Mouse (Mus musculus) CH12.LX (cell line): ENCODE measurements around the gene Coro7. TPM values are rescaled to one million over a fixed set of nuclear protein-coding genes. Genes with fewer than 3 reads are reported as not detected.
A peak's percentile ranks its signal among the peaks of the same experiment; 100 is the strongest.

Experiments used
- DNase-seq: peaks from one replicate; pipeline ENCODE4 v3.0.0-alpha.2; 2013; ENCODE audit errors: extremely low read depth
- H3K27ac ChIP-seq: 2 replicates; pipeline ENCODE4 v1.5.1; 2012; ENCODE audit warnings: low read depth, mild to moderate bottlenecking, control low read depth, moderate library complexity; ENCODE audit not compliant: insufficient read depth
- H3K27me3 ChIP-seq: replicated peaks from 2 replicates; pipeline ENCODE3; 2012; ENCODE audit warnings: inconsistent platforms
- H3K36me3 ChIP-seq, 2 experiments: replicated peaks in 1 of 2; 2 replicates each; pipeline versions ENCODE3 to v1.6.1; 2012; ENCODE audit warnings: inconsistent platforms in 1 of 2, low read length in 1 of 2, mild to moderate bottlenecking in 1 of 2, mixed read lengths in 1 of 2, moderate library complexity in 1 of 2; ENCODE audit not compliant: control insufficient read depth in 1 of 2, insufficient read depth in 1 of 2
- H3K4me1 ChIP-seq, 2 experiments: 2 replicates each; pipeline ENCODE4 v1.6.1; 2012; ENCODE audit warnings: inconsistent platforms in 1 of 2, moderate library complexity in 1 of 2; ENCODE audit not compliant: insufficient read depth in 2 of 2, control insufficient read depth in 1 of 2
- H3K4me2 ChIP-seq: 2 replicates; pipeline ENCODE4 v1.6.1; 2012; ENCODE audit warnings: low read depth, mild to moderate bottlenecking, control low read depth; ENCODE audit not compliant: poor library complexity, insufficient read depth, severe bottlenecking
- H3K4me3 ChIP-seq, 3 experiments: fragments of 150-350 bp in 1 of 3; sonication (generic) in 1 of 3; replicated peaks in 1 of 3; 2 replicates each; pipeline versions ENCODE3 to v1.5.1; 2011 to 2012; ENCODE audit warnings: low read depth in 2 of 3, low read length in 2 of 3, mild to moderate bottlenecking in 2 of 3, moderate library complexity in 2 of 3, control low read depth in 1 of 3, improper control_type of control experiment in 1 of 3, inconsistent platforms in 1 of 3, mixed read lengths in 1 of 3; ENCODE audit not compliant: poor library complexity in 1 of 3
- H3K79me2 ChIP-seq: replicated peaks from 2 replicates; pipeline ENCODE4 v1.6.1; 2012; ENCODE audit warnings: mild to moderate bottlenecking, moderate library complexity; ENCODE audit not compliant: control insufficient read depth, poor library complexity, insufficient read depth, severe bottlenecking; ENCODE audit errors: extremely low read depth
- H3K9ac ChIP-seq: 2 replicates; pipeline ENCODE4 v1.6.1; 2012; ENCODE audit warnings: low read depth, mild to moderate bottlenecking, control low read depth, moderate library complexity; ENCODE audit not compliant: insufficient read depth
- H3K9me3 ChIP-seq: replicated peaks from 2 replicates; pipeline ENCODE3; 2012; ENCODE audit warnings: low read length, inconsistent platforms, mixed read lengths
- BHLHE40 ChIP-seq: IDR thresholded peaks from 2 replicates; pipeline ENCODE4 v1.6.1; 2011; ENCODE audit warnings: mild to moderate bottlenecking, low read depth, low read length, improper control_type of control experiment
- CHD1 ChIP-seq: IDR thresholded peaks from 2 replicates; pipeline ENCODE4 v1.6.1; 2012; ENCODE audit warnings: low read depth, low read length, improper control_type of control experiment, inconsistent platforms
- CTCF ChIP-seq, 2 experiments: IDR thresholded peaks in 1 of 2; conservative IDR thresholded peaks in 1 of 2; 2 replicates each; pipeline ENCODE4 v1.5.1; 2011 to 2012; ENCODE audit warnings: low read depth in 2 of 2, low read length in 2 of 2, improper control_type of control experiment in 1 of 2, inconsistent platforms in 1 of 2, mild to moderate bottlenecking in 1 of 2, moderate library complexity in 1 of 2
- E2F4 ChIP-seq: IDR thresholded peaks from 2 replicates; pipeline ENCODE4 v1.6.1; 2011; ENCODE audit warnings: low read depth, low read length, improper control_type of control experiment; ENCODE audit not compliant: insufficient replicate concordance
- ELF1 ChIP-seq: IDR thresholded peaks from 2 replicates; pipeline ENCODE4 v1.6.1; 2014; ENCODE audit warnings: low read depth, mild to moderate bottlenecking, inconsistent platforms, low read length, improper control_type of control experiment
- EP300 ChIP-seq: IDR thresholded peaks from 2 replicates; pipeline ENCODE4 v1.6.1; 2011; ENCODE audit warnings: low read length, improper control_type of control experiment
- ETS1 ChIP-seq: conservative IDR thresholded peaks from 2 replicates; pipeline ENCODE4 v1.6.1; 2012; ENCODE audit warnings: low read depth, mild to moderate bottlenecking, inconsistent platforms, low read length, improper control_type of control experiment, moderate library complexity
- GABPA ChIP-seq: IDR thresholded peaks from 2 replicates; pipeline ENCODE4 v1.6.1; 2012; ENCODE audit warnings: low read depth, low read length, improper control_type of control experiment, inconsistent platforms; ENCODE audit not compliant: insufficient replicate concordance
- HCFC1 ChIP-seq: IDR thresholded peaks from 2 replicates; pipeline ENCODE4 v1.6.1; 2012; ENCODE audit warnings: low read depth, mild to moderate bottlenecking, inconsistent platforms, low read length, improper control_type of control experiment
- IRF4 ChIP-seq: IDR thresholded peaks from 2 replicates; pipeline ENCODE4 v1.6.1; 2014; ENCODE audit warnings: low read depth, mild to moderate bottlenecking, inconsistent platforms, low read length, improper control_type of control experiment
- JUN ChIP-seq: IDR thresholded peaks from 2 replicates; pipeline ENCODE4 v1.6.1; 2011; ENCODE audit warnings: low read depth, mild to moderate bottlenecking, low read length, improper control_type of control experiment, moderate library complexity; ENCODE audit not compliant: insufficient read depth
- JUND ChIP-seq: conservative IDR thresholded peaks from 2 replicates; pipeline ENCODE4 v1.6.1; 2011; ENCODE audit warnings: low read depth, low read length, improper control_type of control experiment
- MAFK ChIP-seq: IDR thresholded peaks from 2 replicates; pipeline ENCODE4 v1.6.1; 2011; ENCODE audit warnings: low read length, improper control_type of control experiment; ENCODE audit not compliant: insufficient replicate concordance
- MAX ChIP-seq: IDR thresholded peaks from 2 replicates; pipeline ENCODE4 v1.6.1; 2011; ENCODE audit warnings: low read length, improper control_type of control experiment
- MAZ ChIP-seq: IDR thresholded peaks from 2 replicates; pipeline ENCODE4 v1.6.1; 2012; ENCODE audit warnings: low read depth, mild to moderate bottlenecking, inconsistent platforms, low read length, improper control_type of control experiment, moderate library complexity
- MEF2A ChIP-seq: IDR thresholded peaks from 2 replicates; pipeline ENCODE4 v1.6.1; 2014; ENCODE audit warnings: low read depth, mild to moderate bottlenecking, inconsistent platforms, low read length, improper control_type of control experiment, borderline replicate concordance
- MXI1 ChIP-seq: IDR thresholded peaks from 2 replicates; pipeline ENCODE4 v1.6.1; 2011; ENCODE audit warnings: mild to moderate bottlenecking, low read depth, low read length, improper control_type of control experiment
- MYC ChIP-seq: IDR thresholded peaks from 2 replicates; pipeline ENCODE4 v1.6.1; 2011; ENCODE audit warnings: low read depth, mild to moderate bottlenecking, improper control_type of control experiment, low read length
- NELFE ChIP-seq: IDR thresholded peaks from 2 replicates; pipeline ENCODE4 v1.6.1; 2011; ENCODE audit warnings: low read depth, low read length, improper control_type of control experiment
- NRF1 ChIP-seq: IDR thresholded peaks from 2 replicates; pipeline ENCODE4 v1.6.1; 2014; ENCODE audit warnings: low read depth, mild to moderate bottlenecking, inconsistent platforms, low read length, improper control_type of control experiment, moderate library complexity
- PAX5 ChIP-seq: IDR thresholded peaks from 2 replicates; pipeline ENCODE4 v1.6.1; 2012; ENCODE audit warnings: low read length, inconsistent platforms, mixed read lengths
- POLR2A ChIP-seq: IDR thresholded peaks from 2 replicates; pipeline ENCODE4 v1.6.1; 2011; ENCODE audit warnings: low read depth, mild to moderate bottlenecking, improper control_type of control experiment, low read length
- POLR2AphosphoS2 ChIP-seq: IDR thresholded peaks from 2 replicates; pipeline ENCODE4 v1.6.1; 2011; ENCODE audit warnings: low read depth, low read length, improper control_type of control experiment
- RAD21 ChIP-seq: IDR thresholded peaks from 2 replicates; pipeline ENCODE4 v1.6.1; 2011; ENCODE audit warnings: low read depth, mild to moderate bottlenecking, low read length, improper control_type of control experiment, moderate library complexity
- RCOR1 ChIP-seq: conservative IDR thresholded peaks from 2 replicates; pipeline ENCODE4 v1.6.1; 2012; ENCODE audit warnings: low read depth, mild to moderate bottlenecking, inconsistent platforms, low read length, improper control_type of control experiment
- SIN3A ChIP-seq: IDR thresholded peaks from 2 replicates; pipeline ENCODE4 v1.6.1; 2012; ENCODE audit warnings: low read length, improper control_type of control experiment, inconsistent platforms
- SMC3 ChIP-seq: IDR thresholded peaks from 2 replicates; pipeline ENCODE4 v1.6.1; 2011; ENCODE audit warnings: low read depth, low read length, improper control_type of control experiment
- TBP ChIP-seq: conservative IDR thresholded peaks from 2 replicates; pipeline ENCODE4 v1.6.1; 2011; ENCODE audit warnings: low read depth, low read length, improper control_type of control experiment
- TCF12 ChIP-seq: IDR thresholded peaks from 2 replicates; pipeline ENCODE4 v1.6.1; 2014; ENCODE audit warnings: low read depth, mild to moderate bottlenecking, inconsistent platforms, low read length, improper control_type of control experiment
- UBTF ChIP-seq: IDR thresholded peaks from 2 replicates; pipeline ENCODE4 v1.6.1; 2012; ENCODE audit warnings: low read depth, mild to moderate bottlenecking, inconsistent platforms, low read length, improper control_type of control experiment, moderate library complexity
- USF1 ChIP-seq: IDR thresholded peaks from 2 replicates; pipeline ENCODE4 v1.6.1; 2014; ENCODE audit warnings: low read depth, mild to moderate bottlenecking, inconsistent platforms, low read length, improper control_type of control experiment
- USF2 ChIP-seq: conservative IDR thresholded peaks from 2 replicates; pipeline ENCODE4 v1.6.1; 2011; ENCODE audit warnings: low read depth, low read length, improper control_type of control experiment
- ZC3H11A ChIP-seq: IDR thresholded peaks from 2 replicates; pipeline ENCODE4 v1.6.1; 2012; ENCODE audit warnings: low read depth, mild to moderate bottlenecking, inconsistent platforms, low read length, improper control_type of control experiment
- ZKSCAN1 ChIP-seq: IDR thresholded peaks from 2 replicates; pipeline ENCODE4 v1.6.1; 2012; ENCODE audit warnings: low read depth, inconsistent platforms, low read length, improper control_type of control experiment, borderline replicate concordance
- ZMIZ1 ChIP-seq: IDR thresholded peaks from 2 replicates; pipeline ENCODE4 v1.6.1; 2012; ENCODE audit warnings: low read depth, mild to moderate bottlenecking, inconsistent platforms, low read length, improper control_type of control experiment
- dilution Hi-C: fragments of 300-500 bp; cut with MboI; formaldehyde crosslinking; loops from 2 replicates; pipeline ENCODE4 v1.14.3; 2020; ENCODE audit warnings: low sequenced_read_pairs; ENCODE audit not compliant: extremely low pct_unique_long_range_greater_than_20kb, extremely low pct_ligation_motif_present
- in situ Hi-C: fragments of 300-500 bp; cut with MboI; formaldehyde crosslinking; loops from 3 replicates; pipeline ENCODE4 v1.14.3; 2019; ENCODE audit warnings: low sequenced_read_pairs, low pct_ligation_motif_present, low pct_unique_long_range_greater_than_20kb, mixed read lengths
- polyA plus RNA-seq: library from polyadenylated mRNA; unstranded; fragments of >175 nt; gene quantifications from 2 replicates; pipeline ENCODE4 v1.2.1, GENCODE M21; 2012; ENCODE audit warnings: low read depth; ENCODE audit not compliant: insufficient read length
- total RNA-seq, 2 experiments: library from RNA; depleted of rRNA; stranded (reverse); fragments of 300-350 nt in 1 of 2; fragments of >200 nt in 1 of 2; gene quantifications; 2 replicates each; pipeline ENCODE4 v1.2.3; 2012 to 2014

Coro7 gene
- total RNA-seq (2012; rRNA removed) (19.8 and 20.0 TPM in 2 replicates), total RNA-seq (2014; rRNA removed) (5.7 and 6.1 TPM in 2 replicates), polyA plus RNA-seq (40.2 and 43.2 TPM in 2 replicates)

GRCm38 (mm10) chr16:4679121-4680018, at the start of gene Coro7:
TSS of gene Coro7 (minus strand) at chr16:4679777.
- H3K4me1 ChIP-seq, result peaks cover 11 to 65% of the 10 kb centered on the region in 2 experiments
- H3K27ac ChIP-seq, result peak within 1 kb of the TSS; percentile 10
- peak; percentile 99 for DNase-seq
- H3K27me3 ChIP-seq, result no peaks in the 10 kb centered on the region
- dilution Hi-C loops, result no loop called here
- H3K9ac ChIP-seq, result peak within 1 kb of the TSS; percentile 50
- in situ Hi-C loops, result loop anchor here (5.0 kb wide), 1 partner anchor 122 kb away; the partner anchor contains the start of gene Tfap4
- H3K4me3 ChIP-seq, result peak within 1 kb of the TSS; percentile 70 to 97 (median 74)
- peaks cover 21 to 29% of the 10 kb centered on the region in 2 experiments for H3K36me3 ChIP-seq
- no peaks in the 10 kb centered on the region for H3K9me3 ChIP-seq
- H3K79me2 ChIP-seq, result peaks cover 8% of the 10 kb centered on the region
- TF ChIP-seq ELF1 (peak; percentile 48), USF1 (peak; percentile 86), RAD21 (no peak), EP300 (peak; percentile 67), ZMIZ1 (peak; percentile 89; the same call in 1 of the 2 replicates), NELFE (peak; percentile 84), POLR2A (peak; percentile 77), PAX5 (no peak), MAFK (0 out of 2 replicates have a peak, but pooled peaks have one; percentile 23), MAZ (0 out of 2 replicates have a peak, but pooled peaks have one; percentile 17), JUND (no peak), MAX (peak; percentile 90), NRF1 (peak; percentile 59), ZKSCAN1 (no peak), USF2 (peak; percentile 72), MEF2A (peak; percentile 77; the same call in 1 of the 2 replicates), GABPA (no peak), UBTF (peak; percentile 44; the same call in 1 of the 2 replicates), CTCF (conservative IDR thresholded peaks at IDR 0.05 in 1 of 2, IDR thresholded peaks at IDR 0.05 in 1 of 2; ENCODE audit: low read depth in 2 of 2, low read length in 2 of 2) (no peak), RCOR1 (peak; percentile 24; the same call in 1 of the 2 replicates), ETS1 (peak; percentile 92), JUN (no peak), SMC3 (no peak), CHD1 (peak; percentile 58; the same call in 1 of the 2 replicates), TBP (peak; percentile 91), MXI1 (peak; percentile 84; the same call in 1 of the 2 replicates), HCFC1 (peak; percentile 53), TCF12 (peak; percentile 93; the same call in 1 of the 2 replicates), ZC3H11A (no peak), POLR2AphosphoS2 (peak; percentile 27; the same call in 1 of the 2 replicates), BHLHE40 (peak; percentile 99), IRF4 (peak; percentile 73), E2F4 (no peak), MYC (peak; percentile 64; the same call in 1 of the 2 replicates), SIN3A (peak; percentile 81)
- TF ChIP-seq, all 38 proteins: peak for 25
- peak within 1 kb of the TSS; percentile 88 for H3K4me2 ChIP-seq
